Mouse (Mus musculus) lung, postnatal 0 days (tissue): ENCODE measurements around the gene Olfm2. TPM values are rescaled to one million over a fixed set of nuclear protein-coding genes. Genes with fewer than 3 reads are reported as not detected.

Experiments
- ATAC-seq: fragments of 200-750 bp; cut with Nextera tagmentation; 2 replicates; pipeline ENCODE4 v1.8.0; 2017; ENCODE audit warnings: moderate library complexity
- DNase-seq: peaks from one replicate; pipeline ENCODE4 v3.0.0-alpha.2; 2016; ENCODE audit warnings: low spot score
- H3K27ac ChIP-seq: fragments of 300-500 bp; sonication (generic); 2 replicates; pipeline ENCODE4 v1.5.1; 2014; ENCODE audit warnings: antibody characterized with exemption, mild to moderate bottlenecking, low read length, mixed read lengths
- H3K27me3 ChIP-seq: fragments of 300-500 bp; sonication (generic); replicated peaks from 2 replicates; pipeline ENCODE4 v1.6.1; 2014; ENCODE audit warnings: low read length, mixed read lengths; ENCODE audit not compliant: insufficient read depth
- H3K36me3 ChIP-seq: fragments of 300-500 bp; sonication (generic); 2 replicates; pipeline ENCODE4 v1.6.1; 2014; ENCODE audit warnings: low read length, mixed read lengths; ENCODE audit not compliant: insufficient read depth
- H3K4me1 ChIP-seq: fragments of 300-500 bp; sonication (generic); 2 replicates; pipeline ENCODE4 v1.6.1; 2014; ENCODE audit warnings: antibody characterized with exemption, low read depth, low read length, mixed read lengths; ENCODE audit not compliant: insufficient read depth
- H3K4me2 ChIP-seq: fragments of 300-500 bp; sonication (generic); replicated peaks from 2 replicates; pipeline ENCODE4 v1.6.1; 2014; ENCODE audit warnings: low read depth, mild to moderate bottlenecking, low read length, moderate library complexity, mixed read lengths
- H3K4me3 ChIP-seq: fragments of 300-500 bp; sonication (generic); 2 replicates; pipeline ENCODE4 v1.5.1; 2014; ENCODE audit warnings: low read depth, low read length
- H3K9ac ChIP-seq: fragments of 300-500 bp; sonication (generic); replicated peaks from 2 replicates; pipeline ENCODE4 v1.6.1; 2014; ENCODE audit warnings: low read depth, mild to moderate bottlenecking
- H3K9me3 ChIP-seq: fragments of 300-500 bp; sonication (generic); 2 replicates; pipeline ENCODE4 v1.6.1; 2016; ENCODE audit warnings: low read length, mixed read lengths
- CTCF ChIP-seq: IDR thresholded peaks from 2 replicates; pipeline ENCODE4 v1.5.1; 2016; ENCODE audit warnings: antibody characterized with exemption, mild to moderate bottlenecking
- EP300 ChIP-seq: IDR thresholded peaks from 2 replicates; pipeline ENCODE4 v1.6.1; 2016; ENCODE audit warnings: antibody characterized with exemption, mild to moderate bottlenecking, control low read depth
- WGBS: fragments of 180-500 bp; shearing (Covaris S2); extraction: QIAGEN DNeasy Blood & Tissue Kit; methylation state at CpG from one replicate; pipeline ENCODE4 v1.1.7; 2014; 5-methylcytosine and 5-hydroxymethylcytosine counted together
- polyA plus RNA-seq: library from polyadenylated mRNA; unstranded; fragments of >200 nt; fragmentation: Nextera tagmentation; extraction: Ambion mirVana; gene quantifications from 2 replicates; pipeline ENCODE4 v1.2.1, GENCODE M21; 2015

The Olfm2 gene
- polyA plus RNA-seq, 1 experiment from 2014 or later = 0.36 TPM

GRCm38 (mm10) chr9:20758243-20758642 lies 12.1 kb upstream of the Olfm2 start:
- H3K4me1 ChIP-seq = no peaks in the 10 kb centered on the region
- H3K27me3 ChIP-seq = no peaks in the 10 kb centered on the region
- no peaks in the 10 kb centered on the region for H3K36me3 ChIP-seq
- DNase-seq (no peak), ATAC-seq (no peak)
- H3K9ac ChIP-seq = no peak overlapping the region
- TF ChIP-seq CTCF (no peak), EP300 (no peak)
- no peak overlapping the region for H3K4me3 ChIP-seq
- no peak overlapping the region for H3K27ac ChIP-seq
- WGBS = 69% methylated on average over 2 of the region's 2 CpGs
- H3K4me2 ChIP-seq = no peak overlapping the region
- H3K9me3 ChIP-seq = no peaks in the 10 kb centered on the region

- H3K36me3 ChIP-seq = no peaks in the 10 kb centered on the region
- WGBS = 59% methylated on average over 6 of the region's 6 CpGs
- no peak overlapping the region for H3K27ac ChIP-seq
- ATAC-seq (peak; percentile 35; the same call in 1 of the 2 replicates), DNase-seq (peak; percentile 67)
- no peak overlapping the region for H3K4me2 ChIP-seq
- H3K4me1 ChIP-seq = no peaks in the 10 kb centered on the region
- no peaks in the 10 kb centered on the region for H3K27me3 ChIP-seq
- no peaks in the 10 kb centered on the region for H3K9me3 ChIP-seq
- H3K4me3 ChIP-seq = no peak overlapping the region
- no peak overlapping the region for H3K9ac ChIP-seq
- TF ChIP-seq EP300 (no peak), CTCF (peak; percentile 83)
Measured at GRCm38 (mm10) chr9:20757087-20757955, 11.2 kb upstream of the Olfm2 start.

- TF ChIP-seq CTCF (no peak), EP300 (no peak)
- Histone ChIP-seq H3K36me3 (no peaks in the 10 kb centered on the region), H3K9ac (no peak overlapping the region), H3K4me1 (no peaks in the 10 kb centered on the region), H3K4me3 (no peak overlapping the region), H3K4me2 (no peak overlapping the region), H3K27me3 (no peaks in the 10 kb centered on the region), H3K9me3 (no peaks in the 10 kb centered on the region), H3K27ac (no peak overlapping the region)
- ATAC-seq (no peak), DNase-seq (no peak)
- 83% methylated on average over 4 of the region's 4 CpGs for WGBS
Measured at GRCm38 (mm10) chr9:20756081-20756700, 10.0 kb upstream of the Olfm2 start.

GRCm38 (mm10) chr9:20754335-20754734 lies 8.2 kb upstream of the Olfm2 start:
- H3K4me3 ChIP-seq = no peak overlapping the region
- no peaks in the 10 kb centered on the region for H3K4me1 ChIP-seq
- WGBS = 77% methylated on average over 2 of the region's 2 CpGs
- TF ChIP-seq CTCF (no peak), EP300 (no peak)
- no peaks in the 10 kb centered on the region for H3K9me3 ChIP-seq
- no peaks in the 10 kb centered on the region for H3K36me3 ChIP-seq
- H3K27ac ChIP-seq = no peak overlapping the region
- H3K4me2 ChIP-seq = no peak overlapping the region
- H3K27me3 ChIP-seq = no peaks in the 10 kb centered on the region
- no peak overlapping the region for H3K9ac ChIP-seq
- ATAC-seq (no peak), DNase-seq (no peak)

- H3K27ac ChIP-seq = no peak overlapping the region
- no peaks in the 10 kb centered on the region for H3K36me3 ChIP-seq
- H3K9me3 ChIP-seq = no peaks in the 10 kb centered on the region
- TF ChIP-seq CTCF (no peak), EP300 (no peak)
- H3K4me3 ChIP-seq = no peak overlapping the region
- 58% methylated on average over 6 of the region's 6 CpGs for WGBS
- no peaks in the 10 kb centered on the region for H3K4me1 ChIP-seq
- no peaks in the 10 kb centered on the region; the same call in 1 of the 2 replicates for H3K27me3 ChIP-seq
- DNase-seq (no peak), ATAC-seq (no peak)
- no peak overlapping the region for H3K9ac ChIP-seq
- no peak overlapping the region for H3K4me2 ChIP-seq
Measured at GRCm38 (mm10) chr9:20751477-20752029, 5.4 kb upstream of the Olfm2 start.

- no peak for ATAC-seq
- H3K4me3 ChIP-seq = no peak overlapping the region
- no peaks in the 10 kb centered on the region for H3K9me3 ChIP-seq
- H3K27me3 ChIP-seq = peaks cover 23% of the 10 kb centered on the region
- no peak overlapping the region for H3K27ac ChIP-seq
- no peaks in the 10 kb centered on the region for H3K36me3 ChIP-seq
- 47% methylated on average over 5 of the region's 5 CpGs for WGBS
- no peaks in the 10 kb centered on the region for H3K4me1 ChIP-seq
- no peak overlapping the region for H3K4me2 ChIP-seq
- no peak overlapping the region for H3K9ac ChIP-seq
- DNase-seq = no peak
- TF ChIP-seq CTCF (no peak), EP300 (no peak)
Measured at GRCm38 (mm10) chr9:20749213-20749612, 3.1 kb upstream of the Olfm2 start.
